Mouse (Mus musculus) ES-E14 (cell line): ENCODE data around the gene Myh6. TPM values are rescaled to one million over a fixed set of nuclear protein-coding genes. Genes with fewer than 3 reads are reported as not detected.
"Not testable (repeated sequence)": the region's sequence is repeated elsewhere in the genome, so short reads cannot be mapped to it uniquely, and the experiment has no call there.

ENCODE experiments used
- DNase-seq: peaks from one replicate; pipeline ENCODE4 v3.0.0-alpha.2; 2013; ENCODE audit warnings: low read depth, low spot score
- H3K27ac ChIP-seq: 2 replicates; pipeline ENCODE4 v1.5.1; 2012; ENCODE audit warnings: low read depth, mild to moderate bottlenecking, low read length, moderate library complexity, mixed read lengths; ENCODE audit not compliant: poor library complexity, insufficient read depth, severe bottlenecking
- H3K36me3 ChIP-seq: 2 replicates; pipeline ENCODE4 v1.6.1; 2012; ENCODE audit warnings: mild to moderate bottlenecking, low read length, moderate library complexity, mixed read lengths; ENCODE audit not compliant: control insufficient read depth, poor library complexity, insufficient read depth, severe bottlenecking
- H3K4me1 ChIP-seq, 2 experiments: fragments of 150-350 bp in 1 of 2; sonication (generic) in 1 of 2; 2 replicates each; pipeline ENCODE4 v1.6.1; 2012; ENCODE audit warnings: low read length in 2 of 2, mild to moderate bottlenecking in 1 of 2, mixed read lengths in 1 of 2; ENCODE audit not compliant: control insufficient read depth in 2 of 2, insufficient read depth in 2 of 2, poor library complexity in 1 of 2
- H3K4me3 ChIP-seq, 2 experiments: fragments of 150-350 bp in 1 of 2; sonication (generic) in 1 of 2; 2 replicates each; pipeline ENCODE4 v1.5.1; 2012; ENCODE audit warnings: low read length in 2 of 2, low read depth in 1 of 2, mild to moderate bottlenecking in 1 of 2, mixed read lengths in 1 of 2; ENCODE audit not compliant: insufficient read depth in 1 of 2, poor library complexity in 1 of 2, severe bottlenecking in 1 of 2
- H3K9ac ChIP-seq: 2 replicates; pipeline ENCODE4 v1.6.1; 2012; ENCODE audit warnings: low read depth, mild to moderate bottlenecking, low read length, mixed read lengths; ENCODE audit not compliant: poor library complexity, insufficient read depth, severe bottlenecking
- H3K9me3 ChIP-seq: fragments of 150-350 bp; sonication (generic); 2 replicates; pipeline ENCODE4 v1.6.1; 2012; ENCODE audit warnings: low read depth, mild to moderate bottlenecking, low read length; ENCODE audit not compliant: control insufficient read depth, insufficient read depth
- CHD2 ChIP-seq: IDR thresholded peaks from 2 replicates; pipeline ENCODE4 v1.6.1; 2014; ENCODE audit warnings: mild to moderate bottlenecking, low read depth, low read length, inconsistent platforms
- HCFC1 ChIP-seq: IDR thresholded peaks from 2 replicates; pipeline ENCODE4 v1.6.1; 2012; ENCODE audit warnings: low read length, inconsistent platforms, borderline replicate concordance; ENCODE audit not compliant: insufficient read depth
- MAFK ChIP-seq: IDR thresholded peaks from 2 replicates; pipeline ENCODE4 v1.6.1; 2014; ENCODE audit warnings: mild to moderate bottlenecking, low read depth, low read length, inconsistent platforms; ENCODE audit not compliant: insufficient read depth
- ZC3H11A ChIP-seq: IDR thresholded peaks from 2 replicates; pipeline ENCODE4 v1.6.1; 2012; ENCODE audit warnings: low read depth, mild to moderate bottlenecking, inconsistent platforms, low read length, borderline replicate concordance
- ZNF384 ChIP-seq: IDR thresholded peaks from 2 replicates; pipeline ENCODE4 v1.6.1; 2012; ENCODE audit warnings: low read depth, low read length, inconsistent platforms
- in situ Hi-C, 2 experiments: fragments of 600-800 bp; cut with MboI; formaldehyde crosslinking; loops; one replicate each; pipeline ENCODE4 v1.15.1; 2025; ENCODE audit warnings: low sequenced_read_pairs in 2 of 2, inconsistent platforms in 1 of 2; ENCODE audit not compliant: unreplicated experiment in 2 of 2
- total RNA-seq: library from RNA; depleted of rRNA; stranded (reverse); fragments of 300-350 nt; gene quantifications from 2 replicates; pipeline ENCODE4 v1.2.3, GENCODE M21; 2012

Myh6 gene
- total RNA-seq, 1 experiment = 7.1 TPM

GRCm38 (mm10) chr14:54981934-54982333 is 15.2 kb upstream of the Myh6 start:
- in situ Hi-C loops = no loop called here
- H3K9me3 ChIP-seq = no peaks in the 10 kb centered on the region
- H3K9ac ChIP-seq = no peak overlapping the region
- no peak for TF ChIP-seq MAFK
- TF ChIP-seq HCFC1 = no peak
- no peak for TF ChIP-seq ZNF384
- no peak for TF ChIP-seq CHD2
- no peak for TF ChIP-seq ZC3H11A
- H3K4me1 ChIP-seq = no peaks in the 10 kb centered on the region
- H3K36me3 ChIP-seq = no peaks in the 10 kb centered on the region
- no peak for DNase-seq
- H3K27ac ChIP-seq = no peak overlapping the region
- H3K4me3 ChIP-seq = no peak overlapping the region

DNA sequence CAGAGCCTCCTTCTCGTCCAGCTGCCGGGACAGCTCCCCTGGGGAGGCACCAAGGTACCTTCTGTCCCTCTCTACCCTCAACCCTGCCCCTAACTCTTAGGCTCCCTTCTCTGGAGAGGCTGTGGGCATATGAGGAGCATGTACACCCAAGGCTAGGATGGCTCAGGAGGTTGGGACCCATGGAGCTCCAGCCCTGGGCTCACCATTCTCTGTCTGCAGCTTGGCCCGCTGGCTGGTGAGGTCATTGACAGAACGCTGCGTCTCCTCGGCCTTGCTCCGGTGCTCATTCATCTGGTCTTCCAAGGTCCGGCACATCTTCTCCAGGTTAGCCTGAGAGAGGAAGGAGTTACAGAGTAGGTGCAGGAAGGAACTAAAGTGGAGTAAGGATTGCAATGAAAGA is 11.9 kb upstream of the Myh6 start:
- H3K36me3 ChIP-seq = no peaks in the 10 kb centered on the region
- no peak overlapping the region for H3K4me3 ChIP-seq
- no peak overlapping the region for H3K9ac ChIP-seq
- no peak overlapping the region for H3K27ac ChIP-seq
- no peaks in the 10 kb centered on the region for H3K4me1 ChIP-seq
- in situ Hi-C loops = no loop called here
- no peak for TF ChIP-seq HCFC1
- no peak for DNase-seq
- no peaks in the 10 kb centered on the region for H3K9me3 ChIP-seq

- Histone ChIP-seq H3K36me3 (no peaks in the 10 kb centered on the region), H3K27ac (no peak within 1 kb of the TSS), H3K9me3 (no peaks in the 10 kb centered on the region), H3K9ac (no peak within 1 kb of the TSS), H3K4me3 (no peak within 1 kb of the TSS), H3K4me1 (no peaks in the 10 kb centered on the region)
- no peak for TF ChIP-seq MAFK
- no peak for DNase-seq
- in situ Hi-C loops = no loop called here
Measured at GRCm38 (mm10) chr14:54976633-54977032, 9.9 kb upstream of the Myh6 start, which contains the start of gene Gm17428. Gene Gm17428 (plus strand): TSS chr14:54976933.

- no peaks in the 10 kb centered on the region for H3K36me3 ChIP-seq
- in situ Hi-C loops = no loop called here
- no peak overlapping the region for H3K4me3 ChIP-seq
- no peak overlapping the region for H3K27ac ChIP-seq
- H3K4me1 ChIP-seq = no peaks in the 10 kb centered on the region
- H3K9ac ChIP-seq = no peak overlapping the region
- no peak for DNase-seq
- no peak for TF ChIP-seq CHD2
- peak; percentile 73; the same call in 1 of the 2 replicates for TF ChIP-seq ZNF384
- no peaks in the 10 kb centered on the region for H3K9me3 ChIP-seq
Measured at GRCm38 (mm10) chr14:54974068-54974791, 7.5 kb upstream of the Myh6 start.

- H3K4me1 ChIP-seq, H3K27ac ChIP-seq, H3K9ac ChIP-seq, H3K36me3 ChIP-seq, in situ Hi-C loops, DNase-seq, H3K4me3 ChIP-seq, H3K9me3 ChIP-seq: not testable (repeated sequence)
Measured at GRCm38 (mm10) chr14:54972786-54973185, 6.1 kb upstream of the Myh6 start.
